Mouse (Mus musculus): Measurements from ENCODE around the gene Tmem138. TPM values are rescaled to one million over a fixed set of nuclear protein-coding genes. Genes with fewer than 3 reads are reported as not detected.

Tmem138 gene
- total RNA-seq (2023), result 8.3 TPM

GRCm38 (mm10) chr19:10576690-10577561 lies at the start of gene Tmem138, which contains the start of gene Cyb561a3:
Gene Tmem138 (minus strand): TSS chr19:10577362.
Gene Cyb561a3 (plus strand): TSS chr19:10577172.

GRCm38 (mm10) chr19:10605293-10605900 lies 28.2 kb upstream of the Tmem138 start, which contains the start of the genes Ddb1 and Tkfc:
Gene Ddb1 (plus strand): TSS chr19:10605327.
Gene Tkfc (minus strand): TSS chr19:10605654.

GRCm38 (mm10) chr19:10555624-10556510 lies 21.3 kb downstream of the Tmem138 start, which contains the start of gene Tmem216:
Gene Tmem216 (minus strand): TSS chr19:10556238.

GRCm38 (mm10) chr19:10525910-10526309 lies 51.3 kb downstream of the Tmem138 start, which contains the start of gene Sdhaf2:
Gene Sdhaf2 (minus strand): TSS chr19:10526142.

GRCm38 (mm10) chr19:10525106-10525901 lies 51.9 kb downstream of the Tmem138 start, which contains the start of gene Cpsf7:
Gene Cpsf7 (plus strand): TSS chr19:10525266.

Other genes with a start within 250 kb of the Tmem138 start
- gene Syt7, start 188.3 kb downstream of the Tmem138 start, total RNA-seq (2023), result not detected
- not detected for gene Lrrc10b, start 119.9 kb downstream of the Tmem138 start, total RNA-seq (2023)
- gene Ppp1r32, start 94.4 kb downstream of the Tmem138 start, total RNA-seq (2023), result 4.2 TPM
- gene Cpsf7, start 52.1 kb downstream of the Tmem138 start, total RNA-seq (2023), result 132 TPM
- 44.8 TPM for gene Sdhaf2, start 51.2 kb downstream of the Tmem138 start, total RNA-seq (2023)
- 6.9 TPM for gene Tmem216, start 21.1 kb downstream of the Tmem138 start, total RNA-seq (2023)
- gene Cyb561a3, start 190 bp downstream of the Tmem138 start, total RNA-seq (2023), result 20.5 TPM
- gene Ddb1, start 28.0 kb upstream of the Tmem138 start, total RNA-seq (2023), result 225 TPM
- 9.8 TPM for gene Tkfc, start 28.3 kb upstream of the Tmem138 start, total RNA-seq (2023)
- gene Vwce, start 56.9 kb upstream of the Tmem138 start, total RNA-seq (2023), result 11.3 TPM
- not detected for gene Pga5, start 100.7 kb upstream of the Tmem138 start, total RNA-seq (2023)
- 24.4 TPM for gene Vps37c, start 111.4 kb upstream of the Tmem138 start, total RNA-seq (2023)
- 341 TPM for gene Cd5, start 161.6 kb upstream of the Tmem138 start, total RNA-seq (2023)